ENCODE assay signal across 23 mouse cellular contexts in the genomic region with DNA sequence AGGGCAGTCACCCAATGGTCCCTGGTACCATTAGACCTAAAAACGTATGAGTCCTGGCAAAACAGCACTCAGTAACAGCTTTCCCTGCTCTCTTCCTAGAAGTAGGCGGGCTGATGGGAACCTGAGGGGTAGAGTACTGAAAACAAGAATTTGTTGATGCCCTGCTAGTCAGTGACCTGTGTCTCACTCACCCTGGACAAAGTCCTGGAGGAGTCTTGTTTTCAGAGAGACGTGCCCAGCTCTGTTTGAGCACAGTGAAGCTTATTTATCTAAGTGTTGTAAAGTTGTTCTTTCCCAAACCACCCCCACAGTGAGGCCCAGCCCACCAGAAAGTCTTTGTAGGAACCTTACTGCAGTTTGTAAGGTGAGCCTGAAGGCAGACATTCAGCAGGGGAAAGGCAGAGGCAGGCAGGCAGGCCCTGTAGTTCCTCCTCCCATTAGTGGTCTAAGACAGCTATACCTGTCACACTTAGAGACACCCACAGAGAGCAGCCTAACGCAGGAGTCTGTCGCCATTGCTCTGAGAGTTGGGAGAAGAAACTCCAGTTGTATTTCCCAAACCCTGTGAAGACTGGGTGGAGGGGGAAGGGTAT. TPM values are rescaled to one million over a fixed set of nuclear protein-coding genes. Genes with fewer than 3 reads are reported as not detected.
DNase-seq lines count a peak whose midpoint lies in the region; ATAC-seq and TF ChIP-seq lines count a peak whose summit lies in the region.
"Had no signal": no experiment of that assay in that cellular context is flagged by ENCODE, and none has a peak within 500 bp of the region (broad histone marks: within the 10 kb centered on the region; RNA-seq: fewer than 3 reads in every experiment).

No protein-coding gene starts in this region.

- no peaks in the 10 kb centered on the region for H3K9me3 ChIP-seq in intestine, postnatal 0 days (ENCODE audit: control insufficient read depth)
- H3K9me3 ChIP-seq in liver, postnatal 0 days (ENCODE audit: low read length): peaks cover 1% of the 10 kb centered on the region; the same call in 1 of the 2 replicates
- H3K9me3 ChIP-seq in neural tube, embryonic 15.5 days (replicated peaks): no peaks in the 10 kb centered on the region
- H3K9me3 ChIP-seq: embryonic facial prominence, embryonic 12.5 days; midbrain, embryonic 10.5 days had no signal

- H3K4me1 ChIP-seq in intestine, postnatal 0 days (replicated peaks; ENCODE audit: control insufficient read depth, insufficient read depth, low read length): no peaks in the 10 kb centered on the region
- peaks cover 26% of the 10 kb centered on the region for H3K4me1 ChIP-seq in liver, postnatal 0 days (ENCODE audit: insufficient read depth)
- no peaks in the 10 kb centered on the region for H3K4me1 ChIP-seq in neural tube, embryonic 15.5 days
- H3K4me1 ChIP-seq: embryonic facial prominence, embryonic 12.5 days; hindbrain, embryonic 12.5 days; midbrain, embryonic 10.5 days had no signal

- H3K36me3 ChIP-seq in intestine, postnatal 0 days (ENCODE audit: control insufficient read depth, insufficient read depth): no peaks in the 10 kb centered on the region
- H3K36me3 ChIP-seq in liver, postnatal 0 days (replicated peaks; ENCODE audit: insufficient read depth, low read length): no peaks in the 10 kb centered on the region
- no peaks in the 10 kb centered on the region for H3K36me3 ChIP-seq in neural tube, embryonic 15.5 days
- H3K36me3 ChIP-seq: embryonic facial prominence, embryonic 12.5 days; heart, embryonic 12.5 days; hindbrain, embryonic 12.5 days; midbrain, embryonic 10.5 days had no signal

- no peak overlapping the region for H3K9ac ChIP-seq in intestine, postnatal 0 days (ENCODE audit: low read depth, low read length)
- peak overlapping the region; percentile 45; the same call in 1 of the 2 replicates for H3K9ac ChIP-seq in liver, postnatal 0 days (replicated peaks)
- H3K9ac ChIP-seq in neural tube, embryonic 15.5 days (replicated peaks): no peak overlapping the region
- H3K9ac ChIP-seq: embryonic facial prominence, embryonic 12.5 days; forebrain, postnatal 0 days; heart, embryonic 12.5 days; hindbrain, embryonic 12.5 days; liver, embryonic 14.5 days had no signal

- peak; percentile 71 for TF ChIP-seq EP300 in liver, postnatal 0 days (IDR thresholded peaks at IDR 0.05; ENCODE audit: low read depth)

- H3K4me3 ChIP-seq in intestine, postnatal 0 days (ENCODE audit: low read depth, low read length): no peak overlapping the region
- H3K4me3 ChIP-seq in liver, postnatal 0 days (ENCODE audit: low read depth, low read length): no peak overlapping the region
- no peak overlapping the region for H3K4me3 ChIP-seq in neural tube, embryonic 15.5 days (replicated peaks)
- H3K4me3 ChIP-seq: embryonic facial prominence, embryonic 12.5 days; heart, embryonic 12.5 days; hindbrain, embryonic 12.5 days; midbrain, embryonic 10.5 days; myocyte had no signal

- ATAC-seq in intestine, postnatal 0 days: peak; percentile 36; the same call in 1 of the 2 replicates
- peak; percentile 90 for ATAC-seq in liver, postnatal 0 days
- ATAC-seq in neural tube, embryonic 15.5 days (ENCODE audit: low FRiP score): no peak
- ATAC-seq: forebrain, postnatal 0 days; lung, postnatal 0 days; midbrain, embryonic 16.5 days had no signal

- H3K4me2 ChIP-seq in intestine, postnatal 0 days (replicated peaks; ENCODE audit: low read depth): no peak overlapping the region
- no peak overlapping the region for H3K4me2 ChIP-seq in liver, postnatal 0 days (ENCODE audit: low read depth, low read length)
- no peak overlapping the region for H3K4me2 ChIP-seq in neural tube, embryonic 15.5 days
- H3K4me2 ChIP-seq: embryonic facial prominence, embryonic 12.5 days; heart, embryonic 12.5 days; hindbrain, embryonic 12.5 days had no signal

- no peaks in the 10 kb centered on the region for H3K27me3 ChIP-seq in intestine, postnatal 0 days (replicated peaks; ENCODE audit: control insufficient read depth, insufficient read depth, low read length)
- H3K27me3 ChIP-seq in liver, postnatal 0 days (ENCODE audit: insufficient read depth, low read length): no peaks in the 10 kb centered on the region
- no peaks in the 10 kb centered on the region for H3K27me3 ChIP-seq in neural tube, embryonic 15.5 days (replicated peaks)
- H3K27me3 ChIP-seq: embryonic facial prominence, embryonic 12.5 days; heart, embryonic 12.5 days; hindbrain, embryonic 12.5 days had no signal

- 34% methylated on average over 5 of the region's 5 CpGs for WGBS in intestine, postnatal 0 days
- 50% methylated on average over 5 of the region's 5 CpGs for WGBS in liver, postnatal 0 days (ENCODE audit: insufficient replicate concordance)
- 36% methylated on average over 5 of the region's 5 CpGs for WGBS in neural tube, embryonic 15.5 days

- peak; percentile 9 to 15 for DNase-seq in kidney, adult 8-10 months
- DNase-seq in kidney, adult 18-20 months: no peak
- peak; percentile 55 for DNase-seq in adipocyte (ENCODE audit: low spot score)
- DNase-seq in liver, postnatal 0 days: peak; percentile 43
- no peak for DNase-seq in layer of hippocampus, adult 11-12 months (ENCODE audit: low spot score)
- DNase-seq: adrenal gland, postnatal 36 days; cerebellum, adult 9-10 months; forebrain, postnatal 0 days; gastrocnemius, postnatal 14 days; heart, adult 18-20 months; heart, postnatal 10 days; layer of hippocampus, postnatal 36 days; thymus, postnatal 14 days had no signal

- TF ChIP-seq CTCF in intestine, postnatal 0 days (IDR thresholded peaks at IDR 0.05; ENCODE audit: low read depth): no peak
- TF ChIP-seq CTCF in liver, postnatal 0 days (IDR thresholded peaks at IDR 0.05; ENCODE audit: low read depth): no peak

- no peak overlapping the region for H3K27ac ChIP-seq in intestine, postnatal 0 days (ENCODE audit: low read depth, low read length)
- H3K27ac ChIP-seq in liver, postnatal 0 days (ENCODE audit: low read depth): peak overlapping the region; percentile 93
- H3K27ac ChIP-seq in neural tube, embryonic 15.5 days (replicated peaks): no peak overlapping the region
- H3K27ac ChIP-seq: embryonic facial prominence, embryonic 12.5 days; hindbrain, embryonic 12.5 days; liver, embryonic 14.5 days; midbrain, embryonic 10.5 days had no signal

RNA-seq across cellular contexts. Expression of a gene that starts 14.2 kb away (rescaled TPM):
- polyA plus RNA-seq in intestine, postnatal 0 days (2015; fragmentation: Nextera tagmentation; extraction: Ambion mirVana): 28.4 and 30.1 TPM in 2 replicates
- 238 and 239 TPM in 2 replicates for polyA plus RNA-seq in liver, postnatal 0 days (2015; fragmentation: Nextera tagmentation; extraction: Ambion mirVana)
- 20.4 and 22.7 TPM in 2 replicates for polyA plus RNA-seq in neural tube, embryonic 15.5 days (2015; fragmentation: Nextera tagmentation; extraction: Ambion mirVana)

Comparison
In these comparisons a context has a peak if more than half of its experiments do, and no peak if none do; other contexts are left out.
1. DNase-seq: peak in kidney, adult 8-10 months (2 of 2), adipocyte (single experiment) and liver, postnatal 0 days (single experiment); none in kidney, adult 18-20 months (single experiment) and layer of hippocampus, adult 11-12 months (single experiment).